In the genomic region with DNA sequence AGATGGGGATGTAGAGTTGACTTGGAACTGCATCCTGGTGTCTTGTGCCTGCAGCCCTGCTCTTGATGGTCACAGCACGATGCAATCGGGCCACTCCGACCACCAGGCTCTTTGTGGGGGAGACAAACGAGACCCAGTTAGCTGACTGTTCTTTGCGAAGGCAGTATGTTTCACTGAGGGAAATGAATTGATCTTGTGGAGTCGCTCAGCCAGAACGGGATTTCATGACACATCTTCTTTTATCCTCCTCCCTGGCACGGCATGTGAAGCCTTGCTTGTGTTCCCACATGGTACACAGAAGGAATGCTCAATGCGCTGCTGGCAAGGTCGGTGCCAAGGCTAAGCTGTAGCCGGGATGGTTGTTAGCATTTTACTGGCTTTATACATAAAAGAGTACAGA, we compare ENCODE assay signal across 11 mouse cellular contexts.
DNase-seq lines count a peak whose midpoint lies in the region; ATAC-seq lines count a peak whose summit lies in the region.
"Had no signal": no experiment of that assay in that cellular context is flagged by ENCODE, and none has a peak within 500 bp of the region (broad histone marks: within the 10 kb centered on the region; RNA-seq: fewer than 3 reads in every experiment).

No protein-coding gene starts in this region.

- peak overlapping the region; percentile 52; the same call in 1 of the 2 replicates for H3K27ac ChIP-seq in midbrain, embryonic 15.5 days
- H3K27ac ChIP-seq in limb, embryonic 10.5 days, result no peak overlapping the region
- H3K27ac ChIP-seq in kidney, embryonic 15.5 days, result no peak overlapping the region
- H3K27ac ChIP-seq: heart, embryonic 15.5 days had no signal

- no peak for DNase-seq in cerebellum, adult 9-11 months
- DNase-seq in brain, embryonic 18.5 days (ENCODE audit: low read depth, low spot score), result peak; percentile 76
- peak; percentile 53 to 69 for DNase-seq in frontal cortex, postnatal 36 days (ENCODE audit: low spot score in 2 of 2)
- DNase-seq in limb, embryonic 10.5 days (ENCODE audit: low spot score), result no peak
- no peak for DNase-seq in heart, postnatal 14 days
- DNase-seq: lung, postnatal 10 days; thymus, postnatal 14 days had no signal

- peaks cover 5% of the 10 kb centered on the region; the same call in 1 of the 2 replicates for H3K4me1 ChIP-seq in midbrain, embryonic 15.5 days
- peaks cover 14% of the 10 kb centered on the region for H3K4me1 ChIP-seq in limb, embryonic 10.5 days
- no peaks in the 10 kb centered on the region for H3K4me1 ChIP-seq in kidney, embryonic 15.5 days

- no peak overlapping the region for H3K9ac ChIP-seq in midbrain, embryonic 15.5 days
- H3K9ac ChIP-seq in kidney, embryonic 15.5 days, result no peak overlapping the region
- H3K9ac ChIP-seq: heart, embryonic 15.5 days had no signal

- H3K36me3 ChIP-seq in midbrain, embryonic 15.5 days (replicated peaks), result no peaks in the 10 kb centered on the region
- H3K36me3 ChIP-seq in limb, embryonic 10.5 days, result peaks cover 3% of the 10 kb centered on the region; the same call in 1 of the 2 replicates
- no peaks in the 10 kb centered on the region for H3K36me3 ChIP-seq in kidney, embryonic 15.5 days
- H3K36me3 ChIP-seq: heart, embryonic 15.5 days had no signal

- 54% methylated on average over 11 of the region's 11 CpGs for WGBS in midbrain, embryonic 15.5 days
- WGBS in limb, embryonic 10.5 days, result 90% methylated on average over 11 of the region's 11 CpGs
- WGBS in kidney, embryonic 15.5 days, result 80% methylated on average over 11 of the region's 11 CpGs

- H3K4me2 ChIP-seq in midbrain, embryonic 15.5 days, result no peak overlapping the region
- H3K4me2 ChIP-seq in kidney, embryonic 15.5 days, result no peak overlapping the region
- H3K4me2 ChIP-seq: heart, embryonic 15.5 days had no signal

- H3K9me3 ChIP-seq in midbrain, embryonic 15.5 days, result 0 out of 2 replicates have a peak, but pooled peaks cover 4% of the 10 kb centered on the region
- H3K9me3 ChIP-seq in limb, embryonic 10.5 days (replicated peaks), result no peaks in the 10 kb centered on the region
- peaks cover 4% of the 10 kb centered on the region for H3K9me3 ChIP-seq in kidney, embryonic 15.5 days (replicated peaks)
- H3K9me3 ChIP-seq: heart, embryonic 15.5 days had no signal

- H3K4me3 ChIP-seq in midbrain, embryonic 15.5 days, result no peak overlapping the region
- no peak overlapping the region for H3K4me3 ChIP-seq in limb, embryonic 10.5 days
- H3K4me3 ChIP-seq in kidney, embryonic 15.5 days (replicated peaks), result no peak overlapping the region
- H3K4me3 ChIP-seq: heart, embryonic 15.5 days had no signal

- intact Hi-C loops in heart, postnatal 14 days (cut with DNase I), result no loop called here

- no peaks in the 10 kb centered on the region for H3K27me3 ChIP-seq in midbrain, embryonic 15.5 days (replicated peaks)
- no peaks in the 10 kb centered on the region for H3K27me3 ChIP-seq in limb, embryonic 10.5 days (ENCODE audit: low read depth, poor library complexity, severe bottlenecking)
- H3K27me3 ChIP-seq in kidney, embryonic 15.5 days, result no peaks in the 10 kb centered on the region
- H3K27me3 ChIP-seq: heart, embryonic 15.5 days had no signal

- ATAC-seq in cerebellum, adult (ENCODE audit: insufficient number of reproducible peaks, low FRiP score, low TSS enrichment), result peak; percentile 58; the same call in 1 of the 2 replicates
- ATAC-seq in midbrain, embryonic 15.5 days (replicated peaks), result peak; percentile 80
- ATAC-seq in kidney, embryonic 15.5 days (replicated peaks; ENCODE audit: low FRiP score), result no peak

Comparison
In these comparisons a context has a peak if more than half of its experiments do, and no peak if none do; other contexts are left out.
1. DNase-seq: peak in brain, embryonic 18.5 days (single experiment) and frontal cortex, postnatal 36 days (2 of 2); none in cerebellum, adult 9-11 months (single experiment), limb, embryonic 10.5 days (single experiment) and heart, postnatal 14 days (0 of 2).